In genomic region chr6:89462223-89462760, GRCm38 (mm10) we compare ENCODE assay signal across 13 mouse cellular contexts.
DNase-seq lines count a peak whose midpoint lies in the region; ATAC-seq and TF ChIP-seq lines count a peak whose summit lies in the region.
"Had no signal": no experiment of that assay in that cellular context is flagged by ENCODE, and none has a peak within 500 bp of the region (broad histone marks: within the 10 kb centered on the region; RNA-seq: fewer than 3 reads in every experiment).

No protein-coding gene starts in this region.

- H3K9me3 ChIP-seq in forebrain, embryonic 14.5 days (replicated peaks; ENCODE audit: control insufficient read depth, low read length): no peaks in the 10 kb centered on the region
- no peaks in the 10 kb centered on the region for H3K9me3 ChIP-seq in forebrain, embryonic 13.5 days (replicated peaks)
- H3K9me3 ChIP-seq in limb, embryonic 13.5 days: no peaks in the 10 kb centered on the region
- no peaks in the 10 kb centered on the region for H3K9me3 ChIP-seq in limb, embryonic 10.5 days (replicated peaks)
- no peaks in the 10 kb centered on the region for H3K9me3 ChIP-seq in intestine, embryonic 16.5 days (ENCODE audit: control insufficient read depth, low read length)
- H3K9me3 ChIP-seq: liver, embryonic 15.5 days; midbrain, embryonic 15.5 days; neural tube, embryonic 13.5 days had no signal

- no peak overlapping the region for H3K4me2 ChIP-seq in forebrain, embryonic 14.5 days (ENCODE audit: low read length)
- no peak overlapping the region for H3K4me2 ChIP-seq in forebrain, embryonic 13.5 days
- H3K4me2 ChIP-seq in limb, embryonic 13.5 days (replicated peaks): no peak overlapping the region
- no peak overlapping the region for H3K4me2 ChIP-seq in intestine, embryonic 16.5 days (ENCODE audit: low read depth, low read length)
- H3K4me2 ChIP-seq: liver, embryonic 15.5 days; midbrain, embryonic 15.5 days; neural tube, embryonic 13.5 days had no signal

- H3K9ac ChIP-seq in forebrain, embryonic 14.5 days (ENCODE audit: low read length): no peak overlapping the region
- H3K9ac ChIP-seq in forebrain, embryonic 13.5 days: no peak overlapping the region
- H3K9ac ChIP-seq in limb, embryonic 13.5 days: no peak overlapping the region
- H3K9ac ChIP-seq in intestine, embryonic 16.5 days (ENCODE audit: low read depth, low read length): no peak overlapping the region
- H3K9ac ChIP-seq: liver, embryonic 15.5 days; midbrain, embryonic 15.5 days; neural tube, embryonic 13.5 days had no signal

- no peaks in the 10 kb centered on the region for H3K27me3 ChIP-seq in forebrain, embryonic 14.5 days (replicated peaks; ENCODE audit: control insufficient read depth, insufficient read depth, low read length)
- H3K27me3 ChIP-seq in forebrain, embryonic 13.5 days: no peaks in the 10 kb centered on the region
- H3K27me3 ChIP-seq in limb, embryonic 13.5 days: no peaks in the 10 kb centered on the region
- no peaks in the 10 kb centered on the region for H3K27me3 ChIP-seq in limb, embryonic 10.5 days (ENCODE audit: low read depth, poor library complexity, severe bottlenecking)
- no peaks in the 10 kb centered on the region for H3K27me3 ChIP-seq in intestine, embryonic 16.5 days (replicated peaks; ENCODE audit: control insufficient read depth, insufficient read depth, low read length)
- H3K27me3 ChIP-seq: liver, embryonic 15.5 days; midbrain, embryonic 15.5 days; neural tube, embryonic 13.5 days had no signal

- no peak for TF ChIP-seq CTCF in bone marrow macrophage, adult 2 months (IDR thresholded peaks at IDR 0.05; ENCODE audit: low read depth, low read length)

- H3K36me3 ChIP-seq in forebrain, embryonic 14.5 days (ENCODE audit: control insufficient read depth, insufficient read depth, low read length): no peaks in the 10 kb centered on the region
- no peaks in the 10 kb centered on the region for H3K36me3 ChIP-seq in forebrain, embryonic 13.5 days (ENCODE audit: poor library complexity, severe bottlenecking)
- no peaks in the 10 kb centered on the region for H3K36me3 ChIP-seq in limb, embryonic 13.5 days
- H3K36me3 ChIP-seq in limb, embryonic 10.5 days: no peaks in the 10 kb centered on the region
- H3K36me3 ChIP-seq in intestine, embryonic 16.5 days (ENCODE audit: control insufficient read depth, insufficient read depth, low read length): no peaks in the 10 kb centered on the region
- H3K36me3 ChIP-seq: liver, embryonic 15.5 days; midbrain, embryonic 15.5 days; neural tube, embryonic 13.5 days had no signal

- peaks cover 3% of the 10 kb centered on the region; the same call in 1 of the 2 replicates for H3K4me1 ChIP-seq in forebrain, embryonic 14.5 days (ENCODE audit: control insufficient read depth, insufficient read depth, low read length)
- H3K4me1 ChIP-seq in forebrain, embryonic 13.5 days: peaks cover 8% of the 10 kb centered on the region
- H3K4me1 ChIP-seq in limb, embryonic 13.5 days: peaks cover 15% of the 10 kb centered on the region
- H3K4me1 ChIP-seq in limb, embryonic 10.5 days: 0 out of 2 replicates have a peak, but pooled peaks cover 2% of the 10 kb centered on the region
- H3K4me1 ChIP-seq in bone marrow macrophage, adult 2 months (ENCODE audit: control insufficient read depth, insufficient read depth, low read length): peaks cover 28% of the 10 kb centered on the region
- peaks cover 12% of the 10 kb centered on the region; the same call in 1 of the 2 replicates for H3K4me1 ChIP-seq in intestine, embryonic 16.5 days (ENCODE audit: control insufficient read depth, insufficient read depth, low read length)

- 76% methylated on average over 2 of the region's 2 CpGs for WGBS in forebrain, embryonic 14.5 days
- WGBS in forebrain, embryonic 13.5 days: 72% methylated on average over 2 of the region's 2 CpGs
- WGBS in limb, embryonic 13.5 days: 82% methylated on average over 2 of the region's 2 CpGs
- WGBS in limb, embryonic 10.5 days: 94% methylated on average over 2 of the region's 2 CpGs
- 75% methylated on average over 2 of the region's 2 CpGs for WGBS in intestine, embryonic 16.5 days

- no peak overlapping the region for H3K27ac ChIP-seq in forebrain, embryonic 14.5 days (ENCODE audit: low read depth, low read length)
- H3K27ac ChIP-seq in forebrain, embryonic 13.5 days: no peak overlapping the region
- peak overlapping the region; percentile 23; the same call in 1 of the 2 replicates for H3K27ac ChIP-seq in limb, embryonic 13.5 days
- no peak overlapping the region for H3K27ac ChIP-seq in limb, embryonic 10.5 days
- peak overlapping the region; percentile 56 for H3K27ac ChIP-seq in bone marrow macrophage, adult 2 months (ENCODE audit: insufficient read depth, low read depth, low read length)
- peak overlapping the region; percentile 42; the same call in 1 of the 2 replicates for H3K27ac ChIP-seq in intestine, embryonic 16.5 days (ENCODE audit: low read length)
- H3K27ac ChIP-seq: liver, embryonic 15.5 days; midbrain, embryonic 15.5 days; neural tube, embryonic 13.5 days had no signal

- no peak for ATAC-seq in forebrain, embryonic 14.5 days
- ATAC-seq in forebrain, embryonic 13.5 days: no peak
- ATAC-seq in limb, embryonic 13.5 days (ENCODE audit: low FRiP score, low read depth): no peak
- no peak; the same call in 1 of the 2 replicates for ATAC-seq in intestine, embryonic 16.5 days
- ATAC-seq: midbrain, embryonic 15.5 days had no signal

- DNase-seq in forebrain, embryonic 14.5 days (ENCODE audit: low spot score): peak; percentile 15
- no peak for DNase-seq in limb, embryonic 10.5 days (ENCODE audit: low spot score)
- no peak for DNase-seq in ovary, postnatal 10 days (ENCODE audit: low spot score)
- no peak for DNase-seq in layer of hippocampus, postnatal 10 days (ENCODE audit: low spot score in 2 of 2)
- DNase-seq: adrenal gland, adult 2 months; thymus, postnatal 25 days had no signal

- no peak for TF ChIP-seq POLR2A in bone marrow macrophage, adult 2 months (IDR thresholded peaks at IDR 0.05; ENCODE audit: borderline replicate concordance, low read depth, low read length)

- no peak overlapping the region for H3K4me3 ChIP-seq in forebrain, embryonic 14.5 days (ENCODE audit: low read depth, low read length)
- no peak overlapping the region for H3K4me3 ChIP-seq in forebrain, embryonic 13.5 days
- no peak overlapping the region for H3K4me3 ChIP-seq in limb, embryonic 13.5 days
- H3K4me3 ChIP-seq in limb, embryonic 10.5 days: no peak overlapping the region
- H3K4me3 ChIP-seq in bone marrow macrophage, adult 2 months (ENCODE audit: insufficient read depth, low read length): no peak overlapping the region
- no peak overlapping the region for H3K4me3 ChIP-seq in intestine, embryonic 16.5 days (ENCODE audit: low read length)
- H3K4me3 ChIP-seq: liver, embryonic 15.5 days; midbrain, embryonic 15.5 days; neural tube, embryonic 13.5 days had no signal

Comparison
In these comparisons a context has a peak if more than half of its experiments do, and no peak if none do; other contexts are left out.
1. H3K27ac ChIP-seq: peak in limb, embryonic 13.5 days (single experiment), bone marrow macrophage, adult 2 months (single experiment) and intestine, embryonic 16.5 days (single experiment); none in forebrain, embryonic 14.5 days (single experiment), forebrain, embryonic 13.5 days (single experiment) and limb, embryonic 10.5 days (single experiment).